Comparison of ENCODE assay signal across 30 mouse cellular contexts in genomic region chr9:59157663-59158062, GRCm38 (mm10).
"Had no signal": no experiment of that assay in that cellular context is flagged by ENCODE, and none has a peak within 500 bp of the region (broad histone marks: within the 10 kb centered on the region; RNA-seq: fewer than 3 reads in every experiment).

No protein-coding gene starts in this region.

- H3K4me3 ChIP-seq: left cerebral cortex, adult 2 months; limb, embryonic 10.5 days; limb, embryonic 12.5 days; limb, embryonic 13.5 days; limb, embryonic 15.5 days; liver, embryonic 12.5 days; liver, embryonic 13.5 days; liver, embryonic 15.5 days; lung, embryonic 15.5 days; megakaryocyte, embryonic 14.5 days; midbrain, embryonic 10.5 days; midbrain, embryonic 12.5 days; midbrain, embryonic 13.5 days; midbrain, embryonic 15.5 days had no signal

- DNase-seq: left cerebral cortex, postnatal 4 days; liver; liver, embryonic 13.5 days; liver, postnatal 0 days; lung, adult 18-20 months; lung, adult 2 months; lung, embryonic 14.5 days; lung, postnatal 10 days; lung, postnatal 14 days; lung, postnatal 36 days; lung, postnatal 4 days; midbrain, embryonic 14.5 days had no signal

- H3K9me3 ChIP-seq: limb, embryonic 10.5 days; limb, embryonic 12.5 days; limb, embryonic 13.5 days; limb, embryonic 15.5 days; liver, embryonic 12.5 days; liver, embryonic 13.5 days; liver, embryonic 15.5 days; lung, embryonic 15.5 days; megakaryocyte, embryonic 14.5 days; midbrain, embryonic 10.5 days; midbrain, embryonic 12.5 days; midbrain, embryonic 13.5 days; midbrain, embryonic 15.5 days had no signal

- ATAC-seq: liver, embryonic 12.5 days; liver, postnatal 0 days; lung, postnatal 0 days; midbrain, embryonic 13.5 days; midbrain, embryonic 15.5 days had no signal

- H3K36me3 ChIP-seq: limb, embryonic 10.5 days; limb, embryonic 12.5 days; limb, embryonic 13.5 days; limb, embryonic 15.5 days; liver, embryonic 12.5 days; liver, embryonic 13.5 days; liver, embryonic 15.5 days; lung, embryonic 15.5 days; midbrain, embryonic 10.5 days; midbrain, embryonic 12.5 days; midbrain, embryonic 13.5 days; midbrain, embryonic 15.5 days had no signal

- H3K27me3 ChIP-seq: limb, embryonic 12.5 days; limb, embryonic 13.5 days; limb, embryonic 15.5 days; liver, embryonic 12.5 days; liver, embryonic 13.5 days; liver, embryonic 15.5 days; lung, embryonic 15.5 days; midbrain, embryonic 13.5 days; midbrain, embryonic 15.5 days had no signal

- H3K9ac ChIP-seq: limb, embryonic 12.5 days; limb, embryonic 13.5 days; limb, embryonic 15.5 days; liver, embryonic 12.5 days; liver, embryonic 13.5 days; liver, embryonic 14.5 days; liver, embryonic 15.5 days; liver, postnatal 0 days; lung, embryonic 14.5 days; lung, embryonic 15.5 days; midbrain, embryonic 12.5 days; midbrain, embryonic 13.5 days; midbrain, embryonic 15.5 days had no signal

- H3K4me1 ChIP-seq: limb, embryonic 15.5 days; liver, embryonic 12.5 days; liver, embryonic 13.5 days; liver, embryonic 15.5 days; megakaryocyte, embryonic 14.5 days; midbrain, embryonic 15.5 days had no signal

- H3K4me2 ChIP-seq: limb, embryonic 12.5 days; limb, embryonic 13.5 days; limb, embryonic 15.5 days; liver, embryonic 11.5 days; liver, embryonic 12.5 days; liver, embryonic 13.5 days; liver, embryonic 15.5 days; lung, embryonic 14.5 days; lung, embryonic 15.5 days; midbrain, embryonic 11.5 days; midbrain, embryonic 12.5 days; midbrain, embryonic 13.5 days; midbrain, embryonic 15.5 days had no signal

- H3K27ac ChIP-seq: left cerebral cortex, adult 2 months; limb, embryonic 10.5 days; limb, embryonic 12.5 days; limb, embryonic 13.5 days; limb, embryonic 15.5 days; liver, embryonic 12.5 days; liver, embryonic 13.5 days; liver, embryonic 14.5 days; liver, embryonic 15.5 days; lung, embryonic 15.5 days; macrophage; midbrain, embryonic 10.5 days; midbrain, embryonic 12.5 days; midbrain, embryonic 13.5 days; midbrain, embryonic 15.5 days had no signal
